ENCODE assay signal across 11 mouse cellular contexts in genomic region chr8:107489086-107489485, GRCm38 (mm10). TPM values are rescaled to one million over a fixed set of nuclear protein-coding genes. Genes with fewer than 3 reads are reported as not detected.
A peak's percentile ranks its signal among the peaks of the same experiment; 100 is the strongest.
DNase-seq lines count a peak whose midpoint lies in the region; ATAC-seq and TF ChIP-seq lines count a peak whose summit lies in the region.
"Had no signal": no experiment of that assay in that cellular context is flagged by ENCODE, and none has a peak within 500 bp of the region (broad histone marks: within the 10 kb centered on the region; RNA-seq: fewer than 3 reads in every experiment).

No protein-coding gene starts in this region.

- H3K4me3 ChIP-seq in kidney, adult 2 months (ENCODE audit: insufficient read depth, low read depth, low read length): no peak overlapping the region
- H3K4me3 ChIP-seq in G1E (ENCODE audit: low read depth, low read length): no peak overlapping the region
- no peak overlapping the region for H3K4me3 ChIP-seq in liver, embryonic 14.5 days (ENCODE audit: insufficient read depth in 1 of 2, low read depth in 2 of 2, low read length in 2 of 2)
- no peak overlapping the region for H3K4me3 ChIP-seq in left cerebral cortex, adult 2 months
- H3K4me3 ChIP-seq: hindbrain, embryonic 15.5 days; midbrain, embryonic 12.5 days had no signal

- no peak for TF ChIP-seq POLR2A in kidney, adult 2 months (IDR thresholded peaks at IDR 0.05; ENCODE audit: low read depth, low read length)

- no peak for DNase-seq in kidney, adult 2 months
- no peak for DNase-seq in kidney, adult 18-20 months
- no peak for DNase-seq in G1E (ENCODE audit: low spot score)
- no peak for DNase-seq in liver, embryonic 14.5 days (ENCODE audit: low read depth in 3 of 3, low spot score in 3 of 3)
- no peak for DNase-seq in left cerebral cortex, adult 2 months (ENCODE audit: extremely low spot score in 1 of 2, low spot score in 2 of 2)
- DNase-seq in cerebellum, postnatal 4 days (ENCODE audit: low spot score in 2 of 2): no peak

- 71% methylated on average over 4 of the region's 4 CpGs for WGBS in kidney, adult 2 months
- WGBS in liver, embryonic 14.5 days (ENCODE audit: insufficient replicate concordance): 22% methylated on average over 4 of the region's 4 CpGs

- H3K27ac ChIP-seq in kidney, adult 2 months (ENCODE audit: insufficient read depth, low read depth, low read length): 0 out of 2 replicates have a peak overlapping the region, but pooled peaks have one; percentile 8
- no peak overlapping the region for H3K27ac ChIP-seq in liver, embryonic 14.5 days
- H3K27ac ChIP-seq in left cerebral cortex, adult 2 months: no peak overlapping the region
- H3K27ac ChIP-seq: midbrain, embryonic 12.5 days had no signal

- 0 out of 2 replicates have a peak overlapping the region, but pooled peaks have one; percentile 9 for H3K9ac ChIP-seq in liver, embryonic 14.5 days (replicated peaks)
- H3K9ac ChIP-seq: hindbrain, embryonic 15.5 days; midbrain, embryonic 12.5 days had no signal

- no peak for TF ChIP-seq CTCF in kidney, adult 2 months (conservative IDR thresholded peaks at IDR 0.05; ENCODE audit: insufficient read depth, insufficient read length, low read depth, low read length)
- no peak for TF ChIP-seq CTCF in G1E (IDR thresholded peaks at IDR 0.05; ENCODE audit: low read depth, low read length)
- no peak for TF ChIP-seq CTCF in liver, embryonic 14.5 days (IDR thresholded peaks at IDR 0.05; ENCODE audit: low read depth)
- TF ChIP-seq CTCF in left cerebral cortex, adult 2 months (IDR thresholded peaks at IDR 0.05): no peak

- H3K4me2 ChIP-seq in liver, embryonic 14.5 days (ENCODE audit: low read depth): 0 out of 2 replicates have a peak overlapping the region, but pooled peaks have one; percentile 8
- H3K4me2 ChIP-seq: hindbrain, embryonic 15.5 days; midbrain, embryonic 12.5 days had no signal

- intact Hi-C loops in left cerebral cortex, adult 2 months (cut with DNase I): no loop called here

- H3K27me3 ChIP-seq in kidney, adult 2 months (replicated peaks; ENCODE audit: control insufficient read depth, insufficient read depth, low read length): no peaks in the 10 kb centered on the region
- no peaks in the 10 kb centered on the region for H3K27me3 ChIP-seq in G1E (ENCODE audit: insufficient read depth, low read length)
- no peaks in the 10 kb centered on the region for H3K27me3 ChIP-seq in liver, embryonic 14.5 days (ENCODE audit: control insufficient read depth, insufficient read depth, low read length)
- H3K27me3 ChIP-seq: hindbrain, embryonic 15.5 days; midbrain, embryonic 12.5 days; Patski had no signal

- peaks cover 2% of the 10 kb centered on the region; the same call in 1 of the 2 replicates for H3K4me1 ChIP-seq in kidney, adult 2 months (ENCODE audit: control insufficient read depth, insufficient read depth, low read length)
- peaks cover 29% of the 10 kb centered on the region for H3K4me1 ChIP-seq in G1E (ENCODE audit: insufficient read depth, low read depth, low read length)
- H3K4me1 ChIP-seq in liver, embryonic 14.5 days (replicated peaks; ENCODE audit: control insufficient read depth in 2 of 2, insufficient read depth in 2 of 2, low read length in 1 of 2): peaks cover 11 to 20% of the 10 kb centered on the region in 2 experiments
- H3K4me1 ChIP-seq: midbrain, embryonic 12.5 days had no signal

- no peaks in the 10 kb centered on the region for H3K36me3 ChIP-seq in kidney, adult 2 months (ENCODE audit: control insufficient read depth, insufficient read depth, low read length)
- peaks cover 75% of the 10 kb centered on the region for H3K36me3 ChIP-seq in G1E (replicated peaks)
- H3K36me3 ChIP-seq in liver, embryonic 14.5 days (replicated peaks; ENCODE audit: control insufficient read depth, insufficient read depth, low read depth): no peaks in the 10 kb centered on the region; the same call in 1 of the 2 replicates
- H3K36me3 ChIP-seq: hindbrain, embryonic 15.5 days had no signal

- no peak for TF ChIP-seq EP300 in liver, embryonic 14.5 days (IDR thresholded peaks at IDR 0.05; ENCODE audit: low read depth)

- peak; percentile 47; the same call in 1 of the 2 replicates for ATAC-seq in G1E (ENCODE audit: extremely low read depth, insufficient number of reproducible peaks, low FRiP score, poor library complexity, severe bottlenecking)
- ATAC-seq in common myeloid progenitor, adult 5-6 weeks (replicated peaks; ENCODE audit: low read depth, poor library complexity, severe bottlenecking): peak; percentile 45
- ATAC-seq in liver, embryonic 14.5 days (ENCODE audit: insufficient read depth): peak; percentile 58; the same call in 1 of the 2 replicates
- ATAC-seq: forebrain, embryonic 16.5 days; Patski had no signal

- no peaks in the 10 kb centered on the region for H3K9me3 ChIP-seq in G1E (replicated peaks)
- H3K9me3 ChIP-seq in liver, embryonic 14.5 days (ENCODE audit: control insufficient read depth, low read length): no peaks in the 10 kb centered on the region
- H3K9me3 ChIP-seq: hindbrain, embryonic 15.5 days; midbrain, embryonic 12.5 days had no signal

RNA-seq across cellular contexts. Expression of gene Wwp2, which starts 52.9 kb away (rescaled TPM):
- 44.0 and 46.3 TPM in 2 replicates for polyA plus RNA-seq in kidney, adult 2 months (2012; rRNA removed)
- total RNA-seq in G1E (2014; fragmentation: Nextera tagmentation) (65.9 and 77.5 TPM in 2 replicates), G1E (2017) (62.3 and 71.4 TPM in 2 replicates)
- polyA plus RNA-seq in G1E (2012): 42.7 and 45.7 TPM in 2 replicates
- total RNA-seq in common myeloid progenitor, adult 5-6 weeks (2017): 44.4 and 47.0 TPM in 2 replicates
- polyA plus RNA-seq in liver, embryonic 14.5 days (2012; rRNA removed): 12.1 and 14.7 TPM in 2 replicates
- 28.0 and 33.7 TPM in 2 replicates for polyA plus RNA-seq in liver, embryonic 14.5 days (2014; fragmentation: Nextera tagmentation; extraction: Ambion mirVana)
- 10 to 100 TPM; 34.4 to 39.3 TPM for total RNA-seq in left cerebral cortex, adult 2 months (2021)
